Mouse (Mus musculus): ENCODE measurements around the gene Chdh. TPM values are rescaled to one million over a fixed set of nuclear protein-coding genes. Genes with fewer than 3 reads are reported as not detected.

The Chdh gene
- 1 to 10 TPM in 1 of 2 experiments, under 1 TPM in 1; 0.18 to 1.3 TPM for total RNA-seq (2021)
- long read RNA-seq, experiment 1, result 0 reads
- long read RNA-seq, experiment 2, result 0 reads

DNA sequence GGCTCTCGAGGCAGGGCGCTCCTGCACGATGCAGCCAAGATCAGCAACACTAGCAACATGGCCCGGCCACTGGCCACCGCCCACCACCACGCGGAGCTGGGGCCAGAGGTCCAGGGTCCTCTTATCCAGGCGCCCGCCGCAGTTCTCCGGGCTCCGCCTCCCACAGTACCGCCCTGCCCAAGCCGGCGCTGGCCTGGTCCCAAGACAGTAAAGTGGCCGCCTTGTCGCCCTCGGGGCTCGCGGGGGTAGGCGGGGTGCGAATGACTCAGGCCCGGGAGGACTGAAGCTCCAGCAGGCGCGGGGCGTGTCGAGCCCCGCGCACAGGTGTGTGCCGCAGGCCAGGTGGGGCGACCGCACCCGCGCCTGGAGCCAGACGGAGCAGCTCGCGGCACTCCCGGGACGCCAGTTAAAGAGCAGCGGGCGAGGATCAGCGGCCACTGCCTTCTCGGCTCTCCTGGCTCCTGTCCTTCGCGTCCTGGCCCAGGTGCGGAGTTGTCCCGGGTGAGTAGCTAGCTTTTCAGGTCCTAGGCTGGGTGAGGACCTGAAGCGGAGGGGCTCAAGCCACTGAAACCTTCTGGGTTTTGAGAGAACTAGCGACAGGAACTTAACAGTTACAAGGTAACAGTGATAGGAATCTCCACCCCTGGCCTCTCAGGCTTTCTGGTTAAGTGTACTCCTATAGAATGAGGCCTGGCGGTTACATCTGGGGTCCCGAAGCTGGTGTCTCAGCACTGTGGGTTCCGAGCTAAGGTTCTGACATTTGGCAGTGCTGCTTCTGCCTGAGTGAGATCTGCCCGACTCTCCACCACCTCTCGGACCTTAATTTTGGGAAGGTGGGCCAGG, at the start of gene Chdh, which contains the start of gene Il17rb:
Chdh (plus strand) TSS at position 291 of the 843 bp plus-strand sequence.
Il17rb (minus strand) TSS at position 164 of the 843 bp plus-strand sequence.
- peak; percentile 40 for DNase-seq

DNA sequence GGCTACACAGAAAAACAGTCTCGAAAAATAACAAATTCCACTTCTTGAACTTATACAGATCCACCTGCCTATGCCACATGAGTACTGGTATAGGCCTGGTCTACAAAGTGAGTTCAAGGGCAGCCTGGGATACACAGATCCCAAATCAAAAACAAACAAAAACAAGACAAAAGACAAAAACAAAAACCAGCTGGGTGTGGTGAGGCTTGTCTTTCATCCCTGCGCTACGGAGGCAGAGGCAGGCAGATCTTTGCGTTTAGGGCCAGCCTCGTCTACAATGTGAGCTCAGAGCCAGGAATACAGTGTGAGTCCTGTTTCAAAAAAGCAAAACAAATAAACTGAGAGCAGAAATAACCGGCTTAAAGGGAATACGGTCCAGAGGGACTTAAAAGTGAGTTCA, 41.2 kb upstream of the Chdh start:
- DNase-seq, result no peak

- peak; percentile 95 for DNase-seq
These were observed 40.6 kb upstream of the Chdh start, which contains the start of gene Selenok for GRCm38 (mm10) chr14:29968075-29968821. Selenok (plus strand) TSS chr14:29968308.

GRCm38 (mm10) chr14:29971446-29971845, 37.4 kb upstream of the Chdh start:
- no peak for DNase-seq

GRCm38 (mm10) chr14:29971993-29972392, 36.8 kb upstream of the Chdh start:
- no peak for DNase-seq

DNA sequence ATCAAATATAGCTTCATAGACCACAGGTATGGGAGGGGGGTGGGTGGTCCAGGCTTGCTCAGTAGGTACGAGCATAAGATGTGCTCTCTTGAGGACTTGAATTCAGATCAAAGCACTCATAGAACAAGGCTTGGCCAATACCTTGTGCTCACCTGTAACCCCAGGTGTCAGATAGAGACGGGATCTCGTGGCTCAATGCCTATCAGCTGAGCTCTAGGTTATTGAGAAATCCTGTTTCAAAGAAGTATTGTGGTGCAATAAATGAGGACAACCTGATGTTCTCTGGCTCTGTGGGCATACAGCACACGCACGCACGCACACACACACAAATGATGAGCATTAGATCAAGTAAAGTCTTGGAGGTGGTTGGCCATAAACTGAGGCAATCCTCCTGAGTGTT, 31.9 kb upstream of the Chdh start:
- no peak for DNase-seq

DNA sequence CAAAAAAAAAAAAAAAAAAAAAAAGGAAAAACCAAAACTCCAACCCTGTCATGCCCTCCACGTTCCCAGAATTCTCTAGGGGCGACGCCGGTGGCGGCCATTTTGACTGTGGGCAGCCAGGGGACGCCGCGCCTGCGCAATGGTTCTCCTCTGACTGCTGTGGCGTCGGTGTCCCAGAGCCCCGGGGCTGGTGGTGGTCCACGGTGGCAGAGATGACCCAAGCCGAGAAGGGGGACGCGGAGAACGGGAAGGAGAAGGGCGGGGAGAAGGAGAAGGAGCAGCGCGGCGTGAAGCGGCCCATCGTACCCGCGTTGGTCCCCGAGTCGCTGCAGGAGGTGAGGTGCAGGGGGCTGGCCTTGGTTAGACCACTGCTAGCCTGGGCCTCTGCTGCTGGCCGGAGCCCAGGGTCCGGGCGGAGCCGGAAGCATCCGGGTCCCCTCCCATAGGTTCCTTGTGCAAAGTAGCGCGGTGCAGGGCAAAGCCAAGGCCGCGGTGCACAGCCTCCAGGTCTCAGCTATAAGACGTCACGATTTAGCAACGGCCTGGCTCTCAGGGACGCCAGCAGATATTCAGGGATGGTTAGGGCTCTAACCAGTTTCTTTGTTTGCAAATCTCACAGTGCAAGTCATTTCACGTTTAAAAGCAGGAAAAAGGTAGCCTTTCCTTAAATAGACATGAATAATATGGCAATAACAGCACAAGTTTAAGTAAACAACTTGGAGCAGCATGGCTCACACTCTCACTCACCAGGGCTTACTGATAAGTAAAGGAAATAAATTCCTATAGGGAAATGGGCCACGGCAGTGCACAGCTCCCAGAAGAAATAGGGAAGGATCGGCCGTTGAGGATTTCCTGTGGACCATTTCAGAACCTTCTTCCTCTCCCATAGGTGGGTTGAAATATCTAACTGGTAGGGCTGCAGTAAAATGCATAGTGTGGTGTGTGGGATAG, 30.3 kb upstream of the Chdh start, which contains the start of gene Actr8:
Actr8 (plus strand) TSS at position 84 of the 951 bp plus-strand sequence.
- DNase-seq, result peak; percentile 92

DNA sequence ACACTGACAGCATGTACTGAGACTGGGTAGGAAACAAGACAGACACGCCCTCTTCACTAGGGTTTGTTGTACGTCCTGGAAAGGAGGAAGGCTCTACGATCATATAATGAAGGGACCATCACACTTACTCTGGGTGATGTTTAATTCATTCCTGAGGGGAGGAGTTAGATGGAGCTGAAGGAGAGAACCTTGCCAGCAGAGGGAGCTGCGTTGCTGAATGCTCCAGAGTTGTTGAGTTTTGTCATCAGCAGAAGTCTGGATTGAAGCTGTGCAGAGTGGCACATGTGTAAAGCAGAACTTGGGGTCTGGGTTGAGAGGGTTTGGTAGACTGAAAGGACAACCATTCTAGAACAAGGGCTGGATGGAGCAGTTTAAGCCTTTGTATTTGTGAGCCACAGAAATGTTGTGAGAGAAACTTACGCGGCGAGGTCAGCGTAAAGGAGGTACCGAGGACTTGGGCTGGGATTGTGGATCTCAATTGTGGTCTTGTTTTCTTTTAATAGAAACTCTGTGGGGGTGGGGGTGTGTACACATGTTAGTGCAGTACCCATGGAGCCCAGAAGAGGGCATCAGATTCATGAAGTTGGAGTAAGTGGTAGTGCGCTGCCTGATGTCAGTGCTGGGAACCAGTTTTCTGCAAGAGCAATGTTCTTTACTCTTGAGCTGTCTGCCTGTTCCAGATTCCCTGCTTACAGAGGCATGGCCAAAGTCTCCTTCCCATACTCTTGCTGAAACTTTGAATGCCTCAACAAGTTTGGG, 28.2 kb upstream of the Chdh start:
- DNase-seq, result no peak

GRCm38 (mm10) chr14:29986096-29986495, 22.7 kb upstream of the Chdh start:
- DNase-seq, result no peak

DNA sequence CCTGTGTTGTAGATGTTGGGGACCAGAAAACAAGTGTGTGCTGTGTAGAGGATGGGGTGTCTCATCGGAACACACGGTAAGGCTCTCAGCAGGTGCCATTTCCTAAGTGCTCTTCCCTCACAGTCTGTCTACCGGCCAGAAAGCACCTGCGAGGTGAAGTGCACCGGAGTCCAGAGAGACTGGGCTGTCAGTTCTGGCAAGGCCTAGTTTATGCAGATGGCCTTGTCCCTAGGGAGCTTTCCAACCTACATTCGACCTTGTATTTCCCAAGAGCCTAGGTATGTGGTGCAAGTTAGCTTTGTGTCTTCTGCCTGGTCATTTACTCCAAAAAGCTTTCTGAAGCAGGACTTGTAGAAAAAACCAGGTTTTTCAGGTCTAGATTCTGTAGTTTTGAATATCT, 21.5 kb upstream of the Chdh start:
- DNase-seq, result no peak

DNA sequence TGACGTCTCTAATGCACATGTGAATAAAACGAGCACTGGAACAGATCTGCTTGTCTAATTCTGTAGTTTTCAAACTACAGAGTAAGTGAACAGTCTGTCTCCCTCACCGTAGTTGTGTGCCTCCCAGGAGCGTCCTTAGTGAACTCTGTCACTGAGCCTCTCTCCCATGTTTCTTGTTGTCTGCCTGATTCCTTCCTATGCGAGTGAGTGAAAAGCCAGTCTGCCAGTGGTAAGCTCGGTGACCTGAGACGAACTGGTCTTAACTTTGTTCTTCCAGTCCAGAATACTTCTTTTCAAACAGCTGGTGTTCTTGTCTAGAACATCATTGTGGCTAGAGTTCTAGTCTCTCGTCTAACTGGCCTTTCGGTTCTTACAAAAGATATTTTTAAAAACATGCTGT, 21.1 kb upstream of the Chdh start:
- no peak for DNase-seq

- no peak for DNase-seq
These were observed 20.5 kb upstream of the Chdh start for GRCm38 (mm10) chr14:29988337-29988736.

DNA sequence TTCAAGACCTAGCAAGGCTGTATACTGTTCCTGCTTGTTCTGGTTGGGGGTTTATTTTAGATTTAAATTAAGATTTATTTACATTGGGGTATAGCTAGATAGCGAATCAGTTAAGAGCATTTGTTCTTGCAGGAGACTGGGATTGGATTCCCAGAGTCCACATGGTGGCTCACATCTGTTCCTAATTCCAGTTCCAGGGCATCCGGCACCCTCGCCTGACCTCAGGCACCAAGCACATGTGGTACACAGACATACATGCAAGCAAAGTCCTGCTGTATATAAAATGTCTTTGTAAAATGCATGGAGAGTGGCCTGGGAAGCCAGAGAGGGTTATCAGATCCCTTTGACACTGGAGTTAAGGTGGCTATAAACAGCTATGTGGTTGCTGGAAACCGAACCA, 13.8 kb upstream of the Chdh start:
- no peak for DNase-seq

DNA sequence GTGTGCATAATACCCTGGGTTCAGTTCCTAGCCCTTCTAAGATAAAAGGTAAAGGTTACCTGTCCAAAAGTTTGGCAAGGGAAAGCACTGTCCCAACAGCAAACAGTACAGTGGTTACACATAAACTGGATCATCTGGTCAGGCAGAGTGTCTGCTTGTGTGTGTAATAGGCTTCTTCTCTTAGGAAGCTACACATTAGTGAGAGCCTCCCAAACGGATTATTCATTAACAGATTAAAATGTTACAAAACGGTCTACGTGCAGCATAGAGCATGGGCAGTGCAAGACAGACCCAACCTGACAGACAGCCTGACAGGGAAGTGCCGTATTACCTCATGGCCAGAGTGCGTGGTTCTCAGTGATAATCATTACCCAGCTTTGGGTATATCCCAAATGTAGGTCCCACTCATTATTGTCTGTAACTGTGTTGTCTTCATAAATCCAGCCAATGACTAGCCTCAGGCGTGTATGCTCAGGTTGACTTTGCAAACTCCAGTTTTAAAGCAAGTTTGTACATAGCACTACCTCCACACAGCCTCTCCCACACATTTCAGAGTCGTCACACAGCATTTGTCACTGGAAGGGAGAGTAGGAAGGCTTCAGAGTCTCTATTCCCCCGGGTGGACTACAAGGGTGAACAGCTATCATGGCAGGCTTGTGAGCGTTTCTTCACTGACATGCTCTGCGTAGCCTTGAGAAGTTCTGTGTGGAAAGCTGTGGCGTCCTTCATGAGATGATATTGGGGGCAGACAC, 12.6 kb upstream of the Chdh start:
- no peak for DNase-seq

- DNase-seq, result no peak
These were observed 11.5 kb upstream of the Chdh start for GRCm38 (mm10) chr14:29997345-29997744.

- DNase-seq, result no peak
These were observed 9.9 kb upstream of the Chdh start for GRCm38 (mm10) chr14:29998747-29999474.

- no peak for DNase-seq
These were observed 9.4 kb upstream of the Chdh start for GRCm38 (mm10) chr14:29999475-29999811.

DNA sequence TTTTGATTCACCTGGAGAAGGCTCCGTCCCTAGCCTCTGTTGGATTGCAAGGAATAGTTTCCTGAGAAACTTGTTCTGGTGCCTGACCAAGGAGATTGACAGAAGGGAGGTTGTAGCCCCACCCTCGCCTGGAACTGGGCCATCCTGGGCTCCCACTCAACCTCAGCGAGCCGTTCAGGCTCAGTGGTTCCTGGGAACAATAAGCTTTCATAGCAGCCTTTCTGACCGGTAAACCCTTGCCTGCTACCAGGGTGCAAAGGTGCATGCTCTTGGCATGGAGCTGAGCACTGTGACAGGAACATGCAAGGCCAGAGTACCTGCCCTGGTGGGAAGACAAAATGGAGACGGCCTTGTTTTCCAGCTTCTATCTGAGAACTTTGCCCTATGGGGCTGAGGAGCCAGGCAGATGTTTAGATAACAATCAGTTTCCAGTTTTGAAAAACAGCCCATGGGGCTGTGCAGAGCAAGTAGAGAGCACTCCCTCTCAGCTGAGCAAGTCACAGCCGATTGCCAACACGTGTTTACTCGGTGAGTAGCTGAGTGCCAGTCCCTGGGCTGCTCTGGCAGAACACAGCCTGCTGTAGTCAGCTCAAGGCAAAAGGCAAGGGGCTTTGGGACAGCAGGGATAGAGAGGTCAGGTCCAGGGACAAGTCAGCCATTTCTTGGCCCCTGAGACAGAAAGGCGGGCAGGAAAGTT, 1.2 kb downstream of the Chdh start:
- peak; percentile 42 for DNase-seq

All from gastrocnemius, postnatal 25 days (tissue).